Mouse (Mus musculus): Measurements from ENCODE around the gene Mcf2l. TPM values are rescaled to one million over a fixed set of nuclear protein-coding genes. Genes with fewer than 3 reads are reported as not detected.

Gene Mcf2l
- total and polyA plus RNA-seq, 2 experiments from 2014 or later, result 94.1 to 298 TPM

GRCm38 (mm10) chr8:12831659-12832589 lies 41.7 kb upstream of the Mcf2l start:
- H3K36me3 ChIP-seq (ENCODE audit: insufficient read depth, low read length), result peaks cover 55% of the 10 kb centered on the region
- peaks cover 8% of the 10 kb centered on the region; the same call in 1 of the 2 replicates for H3K4me1 ChIP-seq (ENCODE audit: insufficient read depth, low read length)
- H3K9me3 ChIP-seq (ENCODE audit: low read length), result no peaks in the 10 kb centered on the region
- H3K9ac ChIP-seq (replicated peaks; ENCODE audit: low read length), result no peak overlapping the region
- 55% methylated on average over 7 of the region's 7 CpGs for WGBS
- DNase-seq (ENCODE audit: low spot score) (peak; percentile 75), ATAC-seq (peak; percentile 86)
- H3K4me3 ChIP-seq (ENCODE audit: low read length), result no peak overlapping the region
- no peak overlapping the region for H3K4me2 ChIP-seq (ENCODE audit: low read depth, low read length)
- H3K27me3 ChIP-seq (ENCODE audit: insufficient read depth, low read length), result no peaks in the 10 kb centered on the region
- TF ChIP-seq CTCF (IDR thresholded peaks at IDR 0.05; ENCODE audit: low read depth), result no peak
- peak overlapping the region; percentile 37; the same call in 1 of the 2 replicates for H3K27ac ChIP-seq

- Histone ChIP-seq H3K9ac (replicated peaks; ENCODE audit: low read length) (no peak overlapping the region), H3K27ac (no peak overlapping the region), H3K4me2 (ENCODE audit: low read depth, low read length) (no peak overlapping the region), H3K4me1 (ENCODE audit: insufficient read depth, low read length) (peaks cover 8% of the 10 kb centered on the region; the same call in 1 of the 2 replicates), H3K9me3 (ENCODE audit: low read length) (no peaks in the 10 kb centered on the region), H3K4me3 (ENCODE audit: low read length) (no peak overlapping the region), H3K36me3 (ENCODE audit: insufficient read depth, low read length) (peaks cover 40% of the 10 kb centered on the region), H3K27me3 (ENCODE audit: insufficient read depth, low read length) (no peaks in the 10 kb centered on the region)
- 90% methylated on average over 5 of the region's 5 CpGs for WGBS
- DNase-seq (ENCODE audit: low spot score) (no peak), ATAC-seq (no peak)
- TF ChIP-seq CTCF (IDR thresholded peaks at IDR 0.05; ENCODE audit: low read depth), result no peak
These were observed 40.0 kb upstream of the Mcf2l start for GRCm38 (mm10) chr8:12833616-12834015.

GRCm38 (mm10) chr8:12840834-12841233 lies 32.8 kb upstream of the Mcf2l start:
- no peaks in the 10 kb centered on the region for H3K9me3 ChIP-seq (ENCODE audit: low read length)
- no peak overlapping the region for H3K27ac ChIP-seq
- no peak overlapping the region for H3K4me2 ChIP-seq (ENCODE audit: low read depth, low read length)
- 89% methylated on average over 7 of the region's 7 CpGs for WGBS
- H3K4me3 ChIP-seq (ENCODE audit: low read length), result no peak overlapping the region
- no peak overlapping the region for H3K9ac ChIP-seq (replicated peaks; ENCODE audit: low read length)
- no peaks in the 10 kb centered on the region for H3K27me3 ChIP-seq (ENCODE audit: insufficient read depth, low read length)
- no peaks in the 10 kb centered on the region for H3K4me1 ChIP-seq (ENCODE audit: insufficient read depth, low read length)
- DNase-seq (ENCODE audit: low spot score) (no peak), ATAC-seq (no peak)
- peaks cover 41% of the 10 kb centered on the region for H3K36me3 ChIP-seq (ENCODE audit: insufficient read depth, low read length)
- TF ChIP-seq CTCF (IDR thresholded peaks at IDR 0.05; ENCODE audit: low read depth), result no peak

GRCm38 (mm10) chr8:12842342-12842995 lies 31.1 kb upstream of the Mcf2l start:
- H3K36me3 ChIP-seq (ENCODE audit: insufficient read depth, low read length), result peaks cover 38% of the 10 kb centered on the region
- no peak overlapping the region for H3K4me3 ChIP-seq (ENCODE audit: low read length)
- H3K27ac ChIP-seq, result no peak overlapping the region
- TF ChIP-seq CTCF (IDR thresholded peaks at IDR 0.05; ENCODE audit: low read depth), result no peak
- H3K9ac ChIP-seq (replicated peaks; ENCODE audit: low read length), result no peak overlapping the region
- WGBS, result 90% methylated on average over 11 of the region's 11 CpGs
- ATAC-seq, result no peak
- DNase-seq (ENCODE audit: low spot score), result no peak
- no peaks in the 10 kb centered on the region for H3K9me3 ChIP-seq (ENCODE audit: low read length)
- no peak overlapping the region for H3K4me2 ChIP-seq (ENCODE audit: low read depth, low read length)
- H3K4me1 ChIP-seq (ENCODE audit: insufficient read depth, low read length), result no peaks in the 10 kb centered on the region
- H3K27me3 ChIP-seq (ENCODE audit: insufficient read depth, low read length), result no peaks in the 10 kb centered on the region

- no peak for DNase-seq (ENCODE audit: low spot score)
- H3K4me1 ChIP-seq (ENCODE audit: insufficient read depth, low read length), result no peaks in the 10 kb centered on the region
- WGBS, result 86% methylated on average over 16 of the region's 16 CpGs
- peaks cover 47% of the 10 kb centered on the region for H3K36me3 ChIP-seq (ENCODE audit: insufficient read depth, low read length)
- no peak overlapping the region for H3K4me3 ChIP-seq (ENCODE audit: low read length)
- no peak for ATAC-seq
- no peak overlapping the region for H3K9ac ChIP-seq (replicated peaks; ENCODE audit: low read length)
- TF ChIP-seq CTCF (IDR thresholded peaks at IDR 0.05; ENCODE audit: low read depth), result no peak
- no peaks in the 10 kb centered on the region for H3K9me3 ChIP-seq (ENCODE audit: low read length)
- no peak overlapping the region for H3K27ac ChIP-seq
- no peak overlapping the region for H3K4me2 ChIP-seq (ENCODE audit: low read depth, low read length)
- no peaks in the 10 kb centered on the region for H3K27me3 ChIP-seq (ENCODE audit: insufficient read depth, low read length)
These were observed 29.2 kb upstream of the Mcf2l start for GRCm38 (mm10) chr8:12844347-12844950.

GRCm38 (mm10) chr8:12846447-12846846 lies 27.2 kb upstream of the Mcf2l start:
- WGBS, result 96% methylated on average over 6 of the region's 6 CpGs
- DNase-seq (ENCODE audit: low spot score), result no peak
- H3K9me3 ChIP-seq (ENCODE audit: low read length), result no peaks in the 10 kb centered on the region
- H3K4me3 ChIP-seq (ENCODE audit: low read length), result no peak overlapping the region
- ATAC-seq, result no peak
- no peak overlapping the region for H3K9ac ChIP-seq (replicated peaks; ENCODE audit: low read length)
- TF ChIP-seq CTCF (IDR thresholded peaks at IDR 0.05; ENCODE audit: low read depth), result no peak
- no peak overlapping the region for H3K4me2 ChIP-seq (ENCODE audit: low read depth, low read length)
- H3K27ac ChIP-seq, result no peak overlapping the region
- H3K36me3 ChIP-seq (ENCODE audit: insufficient read depth, low read length), result peaks cover 65% of the 10 kb centered on the region
- no peaks in the 10 kb centered on the region for H3K27me3 ChIP-seq (ENCODE audit: insufficient read depth, low read length)
- no peaks in the 10 kb centered on the region for H3K4me1 ChIP-seq (ENCODE audit: insufficient read depth, low read length)

Measured in hindbrain, postnatal 0 days (tissue).